Mouse (Mus musculus) hindbrain, embryonic 12.5 days (tissue): ENCODE data around the gene H2-T3. TPM values are rescaled to one million over a fixed set of nuclear protein-coding genes. Genes with fewer than 3 reads are reported as not detected.
"Not testable (repeated sequence)": the region's sequence is repeated elsewhere in the genome, so short reads cannot be mapped to it uniquely, and the experiment has no call there.

Experiments used
- ATAC-seq: fragments of 200-750 bp; cut with Nextera tagmentation; 2 replicates; pipeline ENCODE4 v1.8.0; 2017; ENCODE audit warnings: moderate TSS enrichment; ENCODE audit not compliant: low FRiP score
- H3K27ac ChIP-seq: fragments of 300-500 bp; sonication (generic); 2 replicates; pipeline ENCODE4 v1.5.1; 2016; ENCODE audit warnings: mild to moderate bottlenecking
- H3K27me3 ChIP-seq: fragments of 300-500 bp; sonication (generic); 2 replicates; pipeline ENCODE4 v1.6.1; 2016; ENCODE audit warnings: mild to moderate bottlenecking
- H3K36me3 ChIP-seq: fragments of 300-500 bp; sonication (generic); 2 replicates; pipeline ENCODE4 v1.6.1; 2016; ENCODE audit warnings: mild to moderate bottlenecking
- H3K4me1 ChIP-seq: fragments of 300-500 bp; sonication (generic); 2 replicates; pipeline ENCODE4 v1.6.1; 2016
- H3K4me2 ChIP-seq: fragments of 300-500 bp; sonication (generic); replicated peaks from 2 replicates; pipeline ENCODE4 v1.6.1; 2016; ENCODE audit warnings: mild to moderate bottlenecking
- H3K4me3 ChIP-seq: fragments of 300-500 bp; sonication (generic); 2 replicates; pipeline ENCODE4 v1.5.1; 2016; ENCODE audit warnings: mild to moderate bottlenecking
- H3K9ac ChIP-seq: fragments of 300-500 bp; sonication (generic); 2 replicates; pipeline ENCODE4 v1.6.1; 2016; ENCODE audit warnings: mild to moderate bottlenecking, moderate library complexity
- H3K9me3 ChIP-seq: fragments of 300-500 bp; sonication (generic); replicated peaks from 2 replicates; pipeline ENCODE4 v1.6.1; 2016; ENCODE audit warnings: mild to moderate bottlenecking
- WGBS: fragments of 180-500 bp; shearing (Covaris S2); methylation state at CpG from one replicate; pipeline ENCODE4 v1.1.7; 2016; 5-methylcytosine and 5-hydroxymethylcytosine counted together
- polyA plus RNA-seq: library from polyadenylated mRNA; unstranded; fragments of >200 nt; fragmentation: Nextera tagmentation; extraction: Ambion mirVana; gene quantifications from 2 replicates; pipeline ENCODE4 v1.2.1, GENCODE M21; 2016

Gene H2-T3
- polyA plus RNA-seq, 1 experiment from 2014 or later, result not detected

- Histone ChIP-seq H3K9me3 (no peaks in the 10 kb centered on the region; the same call in 1 of the 2 replicates), H3K27ac (no peak overlapping the region), H3K36me3 (no peaks in the 10 kb centered on the region), H3K4me1 (no peaks in the 10 kb centered on the region), H3K4me3 (no peak overlapping the region), H3K4me2 (no peak overlapping the region), H3K27me3 (peaks cover 57% of the 10 kb centered on the region), H3K9ac (no peak overlapping the region)
- ATAC-seq, result no peak
Observed at GRCm38 (mm10) chr17:36169753-36170152, 20.3 kb downstream of the H2-T3 start.

- peaks cover 63% of the 10 kb centered on the region for H3K27me3 ChIP-seq
- H3K4me3 ChIP-seq, H3K4me1 ChIP-seq, H3K27ac ChIP-seq, H3K9me3 ChIP-seq, H3K4me2 ChIP-seq, H3K36me3 ChIP-seq, ATAC-seq, H3K9ac ChIP-seq: not testable (repeated sequence)
- WGBS, result 54% methylated on average over 1 of the region's 1 CpGs
Observed at GRCm38 (mm10) chr17:36169094-36169493, 21.0 kb downstream of the H2-T3 start.

GRCm38 (mm10) chr17:36168039-36168652 is 21.9 kb downstream of the H2-T3 start, which contains the start of gene Gm8909:
Gene Gm8909, minus strand, starts transcription at chr17:36168537.
- Histone ChIP-seq H3K9ac (no peak within 1 kb of the TSS), H3K36me3 (no peaks in the 10 kb centered on the region), H3K27me3 (peaks cover 73% of the 10 kb centered on the region), H3K9me3 (no peaks in the 10 kb centered on the region; the same call in 1 of the 2 replicates), H3K4me1 (no peaks in the 10 kb centered on the region), H3K27ac (no peak within 1 kb of the TSS), H3K4me2 (peak within 1 kb of the TSS; percentile 35), H3K4me3 (peak within 1 kb of the TSS; percentile 21)
- ATAC-seq, result no peak
- 2% methylated on average over 63 of the region's 63 CpGs for WGBS

- WGBS, result 1% methylated on average over 51 of the region's 51 CpGs
- H3K27me3 ChIP-seq, result peaks cover 79% of the 10 kb centered on the region
- no peak for ATAC-seq
- H3K9me3 ChIP-seq, result no peaks in the 10 kb centered on the region; the same call in 1 of the 2 replicates
- H3K36me3 ChIP-seq, result no peaks in the 10 kb centered on the region
- peak overlapping the region; percentile 21 for H3K4me3 ChIP-seq
- no peak overlapping the region for H3K9ac ChIP-seq
- H3K27ac ChIP-seq, result no peak overlapping the region
- peak overlapping the region; percentile 35 for H3K4me2 ChIP-seq
- no peaks in the 10 kb centered on the region for H3K4me1 ChIP-seq
Observed at GRCm38 (mm10) chr17:36167306-36168038, 22.6 kb downstream of the H2-T3 start.

- H3K27me3 ChIP-seq, result peaks cover 85% of the 10 kb centered on the region
- H3K4me1 ChIP-seq, H3K36me3 ChIP-seq, H3K4me2 ChIP-seq, H3K4me3 ChIP-seq, ATAC-seq, H3K9me3 ChIP-seq, H3K27ac ChIP-seq, H3K9ac ChIP-seq: not testable (repeated sequence)
- 9% methylated on average over 2 of the region's 2 CpGs for WGBS
Observed at GRCm38 (mm10) chr17:36166901-36167300, 23.2 kb downstream of the H2-T3 start.

- H3K4me1 ChIP-seq, result peaks cover 7% of the 10 kb centered on the region
- no peak for ATAC-seq
- H3K4me3 ChIP-seq, result no peak overlapping the region
- WGBS, result 3% methylated on average over 51 of the region's 56 CpGs
- no peak overlapping the region for H3K27ac ChIP-seq
- peaks cover 90% of the 10 kb centered on the region for H3K27me3 ChIP-seq
- no peak overlapping the region for H3K9ac ChIP-seq
- peak overlapping the region; percentile 8; the same call in 1 of the 2 replicates for H3K4me2 ChIP-seq
- H3K36me3 ChIP-seq, result no peaks in the 10 kb centered on the region
- H3K9me3 ChIP-seq, result no peaks in the 10 kb centered on the region
Observed at GRCm38 (mm10) chr17:36161129-36162051, 28.7 kb downstream of the H2-T3 start.

- not testable (repeated sequence) for H3K36me3 ChIP-seq, H3K9ac ChIP-seq, H3K4me3 ChIP-seq, H3K4me1 ChIP-seq, ATAC-seq, H3K9me3 ChIP-seq, H3K27ac ChIP-seq
- peaks cover 89% of the 10 kb centered on the region for H3K27me3 ChIP-seq
- H3K4me2 ChIP-seq, result peak overlapping the region; percentile 53; the same call in 1 of the 2 replicates
- 10% methylated on average over 11 of the region's 11 CpGs for WGBS
Observed at GRCm38 (mm10) chr17:36158264-36158663, 31.8 kb downstream of the H2-T3 start.

- Histone ChIP-seq H3K27me3 (peaks cover 89% of the 10 kb centered on the region), H3K4me3 (peak overlapping the region; percentile 27), H3K9ac (0 out of 2 replicates have a peak overlapping the region, but pooled peaks have one; percentile 18), H3K4me2 (peak overlapping the region; percentile 53)
- not testable (repeated sequence) for H3K36me3 ChIP-seq, H3K9me3 ChIP-seq, H3K27ac ChIP-seq, ATAC-seq, H3K4me1 ChIP-seq
- WGBS, result under 1% methylated on average over 34 of the region's 36 CpGs
Observed at GRCm38 (mm10) chr17:36157782-36158181, 32.3 kb downstream of the H2-T3 start.

- WGBS, result 29% methylated on average over 3 of the region's 3 CpGs
- Histone ChIP-seq H3K9me3 (no peaks in the 10 kb centered on the region), H3K4me1 (peaks cover 3% of the 10 kb centered on the region; the same call in 1 of the 2 replicates), H3K27ac (no peak overlapping the region), H3K4me2 (no peak overlapping the region), H3K36me3 (no peaks in the 10 kb centered on the region), H3K27me3 (peaks cover 70% of the 10 kb centered on the region), H3K9ac (no peak overlapping the region), H3K4me3 (no peak overlapping the region)
- no peak for ATAC-seq
Observed at GRCm38 (mm10) chr17:36154271-36155149, 35.6 kb downstream of the H2-T3 start.

- not testable (repeated sequence) for H3K4me1 ChIP-seq, H3K4me2 ChIP-seq
Observed at GRCm38 (mm10) chr17:36151200-36151599, 38.9 kb downstream of the H2-T3 start.

GRCm38 (mm10) chr17:36148468-36148867 is 41.6 kb downstream of the H2-T3 start:
- H3K4me2 ChIP-seq, H3K36me3 ChIP-seq, H3K27ac ChIP-seq, ATAC-seq, H3K4me1 ChIP-seq, H3K9me3 ChIP-seq, H3K9ac ChIP-seq, H3K4me3 ChIP-seq: not testable (repeated sequence)
- H3K27me3 ChIP-seq, result peaks cover 60% of the 10 kb centered on the region
- WGBS, result 70% methylated on average over 5 of the region's 5 CpGs

More at GRCm38 (mm10) chr17:36151200-36151599, 38.9 kb downstream of the H2-T3 start:
- not testable (repeated sequence) for H3K4me3 ChIP-seq, ATAC-seq, H3K27ac ChIP-seq, H3K9me3 ChIP-seq, H3K36me3 ChIP-seq, H3K9ac ChIP-seq
- H3K27me3 ChIP-seq, result peaks cover 63% of the 10 kb centered on the region
- 44% methylated on average over 4 of the region's 4 CpGs for WGBS
